Mouse (Mus musculus) myocyte (in vitro differentiated cells): ENCODE measurements around the gene Chd3. TPM values are rescaled to one million over a fixed set of nuclear protein-coding genes. Genes with fewer than 3 reads are reported as not detected.

Source experiments
- H3K27me3 ChIP-seq: one replicate; pipeline ENCODE4 v1.6.1; 2011; ENCODE audit not compliant: control insufficient read depth, insufficient read depth, insufficient read length
- H3K36me3 ChIP-seq: one replicate; pipeline ENCODE4 v1.6.1; 2011; ENCODE audit not compliant: control insufficient read depth, insufficient read depth
- H3K4me2 ChIP-seq: one replicate; pipeline ENCODE4 v1.6.1; 2011; ENCODE audit warnings: low read depth, control low read depth
- H3K4me3 ChIP-seq: one replicate; pipeline ENCODE4 v1.5.1; 2011; ENCODE audit warnings: mild to moderate bottlenecking, control low read depth, moderate library complexity
- H3K79me2 ChIP-seq: one replicate; pipeline ENCODE4 v1.6.1; 2011; ENCODE audit not compliant: control insufficient read depth, insufficient read depth
- H3ac ChIP-seq: one replicate; pipeline ENCODE4 v1.6.1; 2011; ENCODE audit not compliant: control insufficient read depth, insufficient read length
- CEBPB ChIP-seq: IDR thresholded peaks from 2 replicates; pipeline ENCODE4 v1.6.1; 2011; ENCODE audit warnings: mild to moderate bottlenecking, moderate library complexity; ENCODE audit not compliant: poor library complexity, insufficient read depth, severe bottlenecking
- E2F4 ChIP-seq: IDR thresholded peaks from one replicate; pipeline ENCODE4 v1.6.1; 2011; ENCODE audit warnings: mild to moderate bottlenecking, control low read depth, moderate library complexity; ENCODE audit not compliant: insufficient read depth
- MAX ChIP-seq: IDR thresholded peaks from one replicate; pipeline ENCODE4 v1.6.1; 2011; ENCODE audit warnings: low read depth, mild to moderate bottlenecking, control low read depth
- MYOD1 ChIP-seq, 3 experiments: IDR thresholded peaks; one replicate each; pipeline ENCODE4 v1.6.1; 2011; ENCODE audit warnings: control low read depth in 2 of 3, low read depth in 2 of 3, mild to moderate bottlenecking in 2 of 3, moderate library complexity in 1 of 3; ENCODE audit not compliant: insufficient read length in 2 of 3, control insufficient read depth in 1 of 3
- MYOG ChIP-seq, 3 experiments: IDR thresholded peaks; one replicate each; pipeline ENCODE4 v1.6.1; 2011; ENCODE audit warnings: control low read depth in 2 of 3, low read depth in 2 of 3, mild to moderate bottlenecking in 2 of 3; ENCODE audit not compliant: insufficient read length in 2 of 3, control insufficient read depth in 1 of 3, insufficient read depth in 1 of 3
- POLR2A ChIP-seq: IDR thresholded peaks from one replicate; pipeline ENCODE4 v1.6.1; 2011; ENCODE audit warnings: low read depth, mild to moderate bottlenecking, control low read depth, moderate library complexity; ENCODE audit not compliant: insufficient read length
- POLR2AphosphoS2 ChIP-seq: IDR thresholded peaks from one replicate; pipeline ENCODE4 v1.6.1; 2011; ENCODE audit warnings: low read depth, control low read depth; ENCODE audit not compliant: insufficient read length
- REST ChIP-seq: IDR thresholded peaks from one replicate; pipeline ENCODE4 v1.6.1; 2011; ENCODE audit warnings: mild to moderate bottlenecking, control low read depth, moderate library complexity; ENCODE audit not compliant: insufficient read depth, insufficient read length
- SRF ChIP-seq: IDR thresholded peaks from one replicate; pipeline ENCODE4 v1.6.1; 2011; ENCODE audit warnings: low read depth; ENCODE audit not compliant: control insufficient read depth, insufficient read length
- TCF12 ChIP-seq: IDR thresholded peaks from one replicate; pipeline ENCODE4 v1.6.1; 2011; ENCODE audit warnings: mild to moderate bottlenecking, control low read depth; ENCODE audit not compliant: poor library complexity, insufficient read depth, severe bottlenecking
- TCF3 ChIP-seq: IDR thresholded peaks from one replicate; pipeline ENCODE4 v1.6.1; 2011; ENCODE audit warnings: low read depth, control low read depth; ENCODE audit not compliant: insufficient read length
- USF1 ChIP-seq: IDR thresholded peaks from one replicate; pipeline ENCODE4 v1.6.1; 2011; ENCODE audit warnings: low read depth, mild to moderate bottlenecking, control low read depth, moderate library complexity
- polyA plus RNA-seq: library from polyadenylated mRNA; unstranded; fragments of >200 nt; fragmentation: generic; extraction: Trizol; gene quantifications from one replicate; pipeline ENCODE4 v1.2.1, GENCODE M21; 2012; ENCODE audit warnings: missing spikeins

Chd3 gene
- polyA plus RNA-seq, 1 experiment, result 148 TPM

DNA sequence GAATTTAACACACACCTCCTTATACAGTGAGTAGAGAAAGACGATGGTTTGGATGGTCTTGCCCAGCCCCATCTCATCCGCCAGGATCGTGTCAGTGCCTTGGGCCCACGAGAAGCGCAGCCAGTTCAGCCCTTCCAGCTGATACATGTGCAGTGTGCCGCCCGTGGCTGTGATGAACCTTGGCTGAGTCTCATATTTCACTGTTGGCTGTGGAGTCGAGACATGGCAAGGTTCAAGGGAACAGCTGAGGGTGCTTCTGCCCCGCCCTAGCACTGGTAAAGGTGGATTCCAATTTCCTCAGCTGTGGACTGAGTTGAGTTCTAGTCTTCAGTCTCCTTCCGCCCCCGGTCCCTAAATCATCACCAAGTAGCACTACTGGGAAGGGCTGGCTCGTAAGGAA lies 11.5 kb downstream of the Chd3 start:
- TF ChIP-seq REST, result no peak
- peak; percentile 20 for TF ChIP-seq POLR2AphosphoS2
- peak; percentile 77 for TF ChIP-seq TCF12
- peak; percentile 40 to 95 (median 85) for TF ChIP-seq MYOD1 (IDR thresholded peaks at IDR 0.05; ENCODE audit: control insufficient read depth in 1 of 3, insufficient read length in 2 of 3, low read depth in 2 of 3)
- TF ChIP-seq MYOG (IDR thresholded peaks at IDR 0.05; ENCODE audit: control insufficient read depth in 1 of 3, insufficient read depth in 1 of 3, insufficient read length in 2 of 3, low read depth in 2 of 3), result peak; percentile 76 to 96 (median 80)
- TF ChIP-seq E2F4, result no peak
- no peak for TF ChIP-seq SRF
- peak; percentile 12 for TF ChIP-seq TCF3
- no peak for TF ChIP-seq MAX
- peak; percentile 60 for TF ChIP-seq POLR2A
- TF ChIP-seq USF1, result no peak
- TF ChIP-seq CEBPB, result no peak
- peak overlapping the region; percentile 66 for H3K4me2 ChIP-seq
- H3K4me3 ChIP-seq, result peak overlapping the region; percentile 8
- no peaks in the 10 kb centered on the region for H3K27me3 ChIP-seq
- H3K79me2 ChIP-seq, result no peaks in the 10 kb centered on the region
- no peak overlapping the region for H3ac ChIP-seq
- peaks cover 46% of the 10 kb centered on the region for H3K36me3 ChIP-seq

DNA sequence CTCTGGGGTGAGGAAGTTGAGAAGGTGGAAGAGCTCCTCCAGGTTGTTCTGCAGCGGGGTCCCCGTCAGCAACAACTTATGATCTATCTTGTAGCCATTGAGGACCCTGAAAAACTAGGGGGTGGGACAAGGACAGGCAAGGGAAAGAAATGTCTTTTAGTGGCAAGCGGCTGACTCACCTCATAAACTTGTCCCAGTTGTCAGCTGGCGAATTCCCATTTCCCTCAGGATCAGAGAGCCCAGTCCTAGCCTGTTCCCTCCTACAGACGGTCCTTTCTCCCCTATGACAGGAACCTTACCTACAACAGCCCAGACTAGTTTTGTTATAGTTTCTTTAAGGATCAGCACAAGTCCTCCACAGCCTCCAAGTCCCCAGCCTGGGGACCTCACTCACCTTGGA lies 12.7 kb downstream of the Chd3 start:
- Histone ChIP-seq H3K79me2 (no peaks in the 10 kb centered on the region), H3K4me2 (peak overlapping the region; percentile 66), H3K4me3 (peak overlapping the region; percentile 8), H3K27me3 (no peaks in the 10 kb centered on the region), H3ac (no peak overlapping the region), H3K36me3 (peaks cover 50% of the 10 kb centered on the region)
- TF ChIP-seq MYOG (IDR thresholded peaks at IDR 0.05; ENCODE audit: control insufficient read depth in 1 of 3, insufficient read depth in 1 of 3, insufficient read length in 2 of 3, low read depth in 2 of 3) (peak in 1 of 3 experiments; percentile 75), MYOD1 (IDR thresholded peaks at IDR 0.05; ENCODE audit: control insufficient read depth in 1 of 3, insufficient read length in 2 of 3, low read depth in 2 of 3) (peak in 1 of 3 experiments; percentile 70), POLR2A (no peak)

DNA sequence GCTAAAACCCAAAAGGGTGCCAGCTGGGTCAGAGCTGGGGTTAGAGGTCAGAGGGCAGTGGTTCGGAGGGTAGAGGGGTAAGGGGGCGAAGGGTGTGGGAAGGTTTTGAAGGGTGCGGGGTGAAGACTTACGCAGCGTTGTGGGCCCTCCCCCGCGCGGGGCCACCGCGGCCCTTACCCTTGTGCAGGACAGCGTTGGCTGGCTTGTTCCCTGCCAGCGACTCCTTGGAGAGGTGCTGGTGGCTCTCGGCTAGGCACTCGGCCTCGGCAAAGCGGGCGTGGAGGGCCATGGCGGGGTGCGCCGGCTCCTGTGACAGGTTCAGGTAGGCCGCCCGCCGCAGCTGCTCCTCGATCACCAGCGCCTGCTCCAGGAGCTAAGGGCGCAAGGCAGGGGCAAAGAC lies 22.8 kb downstream of the Chd3 start:
- peaks cover 49% of the 10 kb centered on the region for H3K36me3 ChIP-seq
- no peak overlapping the region for H3K4me3 ChIP-seq
- no peak overlapping the region for H3K4me2 ChIP-seq
- no peaks in the 10 kb centered on the region for H3K27me3 ChIP-seq
- no peak overlapping the region for H3ac ChIP-seq
- no peaks in the 10 kb centered on the region for H3K79me2 ChIP-seq
- TF ChIP-seq POLR2AphosphoS2 (no peak), CEBPB (no peak), TCF3 (no peak), MAX (no peak), MYOD1 (IDR thresholded peaks at IDR 0.05; ENCODE audit: control insufficient read depth in 1 of 3, insufficient read length in 2 of 3, low read depth in 2 of 3) (no peak), POLR2A (no peak), E2F4 (no peak), SRF (no peak), REST (no peak), TCF12 (no peak), USF1 (no peak), MYOG (IDR thresholded peaks at IDR 0.05; ENCODE audit: control insufficient read depth in 1 of 3, insufficient read depth in 1 of 3, insufficient read length in 2 of 3, low read depth in 2 of 3) (no peak)

DNA sequence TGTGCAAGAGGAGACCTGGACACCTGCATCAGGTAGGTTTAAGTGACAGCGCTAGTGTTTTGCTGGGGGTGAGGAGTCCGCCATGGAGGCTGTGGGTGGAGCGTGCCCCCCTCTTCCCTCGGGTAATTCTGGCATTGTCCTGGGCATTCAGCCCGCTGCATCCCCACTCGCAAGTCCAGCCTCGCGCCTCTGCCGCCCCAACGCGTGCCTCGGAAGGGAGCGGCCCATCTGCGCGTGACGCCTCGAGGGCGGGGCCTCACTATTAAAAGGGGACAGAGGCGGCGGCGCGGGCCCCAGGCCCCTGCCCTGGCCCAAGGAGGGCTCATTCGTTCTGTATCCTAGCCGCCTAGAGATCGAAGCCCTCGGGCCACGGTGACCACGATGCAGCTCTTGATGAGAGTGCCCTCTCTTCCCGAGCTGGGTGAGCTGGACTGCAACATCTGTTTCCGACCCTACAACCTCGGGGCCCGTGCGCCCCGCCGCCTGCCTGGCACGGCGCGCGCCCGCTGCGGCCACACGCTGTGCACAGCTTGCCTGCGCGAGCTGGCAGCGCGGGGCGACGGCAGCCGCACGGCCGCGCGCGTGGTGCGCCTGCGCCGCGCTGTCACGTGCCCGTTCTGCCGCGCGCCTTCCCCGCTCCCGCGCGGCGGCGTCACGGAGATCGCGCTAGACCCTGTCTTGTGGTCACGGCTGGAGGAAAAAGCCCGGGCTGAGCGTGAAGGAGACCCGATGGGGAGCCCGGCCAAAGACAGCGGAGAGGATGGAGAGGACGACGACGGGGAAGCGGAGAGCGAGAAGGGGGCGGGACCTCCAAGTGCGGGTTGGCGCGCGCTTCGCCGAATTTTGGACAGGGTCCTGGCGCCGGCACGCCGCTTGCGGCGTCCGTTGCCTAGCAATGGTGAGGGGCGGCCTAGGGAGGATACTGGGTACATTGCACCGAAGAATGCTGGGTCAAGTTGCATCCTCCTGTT lies 28.8 kb downstream of the Chd3 start, which contains the start of gene Rnf227:
Gene Rnf227 (plus strand): TSS at position 301 of the 971 bp plus-strand sequence.
- TF ChIP-seq MYOD1 (IDR thresholded peaks at IDR 0.05; ENCODE audit: control insufficient read depth in 1 of 3, insufficient read length in 2 of 3, low read depth in 2 of 3) (peak in 2 of 3 experiments; percentile 1 to 69), MAX (no peak), POLR2A (peak; percentile 79), SRF (no peak), USF1 (peak; percentile 69), TCF3 (peak; percentile 16), POLR2AphosphoS2 (peak; percentile 85)
- no peaks in the 10 kb centered on the region for H3K27me3 ChIP-seq
- H3K4me3 ChIP-seq, result peak within 1 kb of the TSS; percentile 20

More for the DNA sequence above, 28.8 kb downstream of the Chd3 start, which contains the start of gene Rnf227:
- H3ac ChIP-seq, result peak within 1 kb of the TSS; percentile 5
- H3K4me2 ChIP-seq, result peak within 1 kb of the TSS; percentile 79
- no peaks in the 10 kb centered on the region for H3K79me2 ChIP-seq
- peaks cover 12% of the 10 kb centered on the region for H3K36me3 ChIP-seq
